14 mouse cellular contexts compared by ENCODE assay signal in the genomic region with DNA sequence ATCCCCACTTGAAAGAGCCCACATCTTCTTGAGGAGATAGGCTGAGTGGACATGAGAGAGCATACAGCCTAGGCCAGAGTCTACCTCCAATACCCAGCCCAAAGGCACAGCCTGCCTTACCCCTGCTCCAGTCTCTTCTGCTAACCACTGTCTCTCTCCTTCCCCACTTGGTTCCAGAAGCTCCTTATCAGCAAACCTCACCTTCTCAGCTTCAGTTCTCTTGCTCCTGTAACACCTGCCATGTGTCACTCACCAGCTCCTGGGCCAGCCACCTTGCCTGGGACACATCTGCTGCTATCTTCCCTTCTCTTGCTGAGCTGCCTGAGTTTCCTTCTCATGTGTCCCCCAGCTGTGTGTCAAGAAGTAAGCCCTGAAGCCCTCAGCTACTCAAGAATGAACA. TPM values are rescaled to one million over a fixed set of nuclear protein-coding genes. Genes with fewer than 3 reads are reported as not detected.
"Had no signal": no experiment of that assay in that cellular context is flagged by ENCODE, and none has a peak within 500 bp of the region (broad histone marks: within the 10 kb centered on the region; RNA-seq: fewer than 3 reads in every experiment).

No protein-coding gene starts in this region.

RNA-seq across cellular contexts. Expression of gene Calm4, which starts 3.9 kb away (rescaled TPM):
- total RNA-seq: liver, adult 2 months had no signal
- polyA plus RNA-seq: liver, adult 2 months; lung, embryonic 14.5 days; lung, embryonic 16.5 days; midbrain, embryonic 10.5 days; midbrain, embryonic 12.5 days; midbrain, embryonic 14.5 days; midbrain, embryonic 16.5 days; neural tube, embryonic 11.5 days; neural tube, embryonic 13.5 days; small intestine, adult 2 months; stomach, embryonic 14.5 days had no signal

RNA-seq across cellular contexts. Expression of gene Calm5, which starts 20.3 kb away (rescaled TPM):
- total RNA-seq: liver, adult 2 months had no signal
- polyA plus RNA-seq: liver, adult 2 months; lung, embryonic 14.5 days; lung, embryonic 16.5 days; midbrain, embryonic 10.5 days; midbrain, embryonic 12.5 days; midbrain, embryonic 14.5 days; midbrain, embryonic 16.5 days; myocyte; neural tube, embryonic 11.5 days; neural tube, embryonic 13.5 days; neural tube, embryonic 15.5 days; small intestine, adult 2 months; stomach, embryonic 14.5 days; stomach, embryonic 16.5 days had no signal

RNA-seq across cellular contexts. Expression of gene Calml3, which starts 29.5 kb away (rescaled TPM):
- total RNA-seq: liver, adult 2 months had no signal
- polyA plus RNA-seq: liver, adult 2 months; lung, embryonic 14.5 days; midbrain, embryonic 10.5 days; midbrain, embryonic 12.5 days; midbrain, embryonic 14.5 days; midbrain, embryonic 16.5 days; neural tube, embryonic 11.5 days; neural tube, embryonic 13.5 days; neural tube, embryonic 15.5 days; small intestine, adult 2 months had no signal
